Mouse (Mus musculus): ENCODE measurements around the gene Tmem121b.

DNA sequence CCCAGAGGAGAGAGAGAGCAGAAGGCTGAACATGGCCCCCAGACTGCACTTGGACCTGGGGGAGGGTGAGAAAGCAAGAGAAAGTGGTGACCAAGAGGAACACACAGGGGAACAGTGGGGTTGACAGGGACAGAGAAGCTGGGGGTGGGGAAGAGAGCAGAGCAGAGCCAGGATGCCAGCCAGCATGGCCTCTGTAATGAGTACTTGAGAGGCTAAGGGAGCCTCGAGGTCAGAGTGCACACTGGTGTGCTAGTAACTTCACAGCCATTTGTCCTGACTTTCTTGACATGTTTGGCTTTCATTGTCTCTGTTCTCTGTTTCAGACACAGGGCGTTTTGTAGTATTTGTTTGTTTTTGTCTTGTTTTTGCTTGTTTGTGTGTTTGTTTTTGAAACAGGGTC is 47.8 kb upstream of the Tmem121b start:
- TF ChIP-seq POLR2A (IDR thresholded peaks at IDR 0.05; ENCODE audit: low read depth, low read length) (no peak), CTCF (IDR thresholded peaks at IDR 0.05; ENCODE audit: extremely low read depth, insufficient read depth, insufficient read length, insufficient replicate concordance) (no peak)
